Mouse (Mus musculus): Measurements from ENCODE around the gene Pi16.
A peak's percentile ranks its signal among the peaks of the same experiment; 100 is the strongest.

Pi16 gene

GRCm38 (mm10) chr17:29356882-29357281, 39.4 kb downstream of the Pi16 start:
- no peak for DNase-seq (ENCODE audit: low spot score in 2 of 2)

- DNase-seq (ENCODE audit: low spot score in 2 of 2), result no peak
Measured at GRCm38 (mm10) chr17:29358928-29359327, 41.4 kb downstream of the Pi16 start.

- DNase-seq (ENCODE audit: low spot score in 2 of 2), result no peak
Measured at GRCm38 (mm10) chr17:29360761-29361221, 43.3 kb downstream of the Pi16 start, which contains the start of gene Fgd2. Gene Fgd2 (plus strand): TSS chr17:29360914.

GRCm38 (mm10) chr17:29361982-29362691, 44.7 kb downstream of the Pi16 start:
- DNase-seq (ENCODE audit: low spot score in 2 of 2), result no peak

GRCm38 (mm10) chr17:29363109-29363508, 45.6 kb downstream of the Pi16 start:
- no peak for DNase-seq (ENCODE audit: low spot score in 2 of 2)

- DNase-seq (ENCODE audit: low spot score in 2 of 2), result no peak
Measured at GRCm38 (mm10) chr17:29365105-29365621, 47.7 kb downstream of the Pi16 start.

- DNase-seq (ENCODE audit: low spot score in 2 of 2), result no peak
Measured at GRCm38 (mm10) chr17:29368726-29369125, 51.2 kb downstream of the Pi16 start.

GRCm38 (mm10) chr17:29370984-29371723, 53.7 kb downstream of the Pi16 start:
- DNase-seq (ENCODE audit: low spot score in 2 of 2), result peak in 1 of 2 experiments; percentile 94

GRCm38 (mm10) chr17:29375871-29376270, 58.4 kb downstream of the Pi16 start:
- DNase-seq (ENCODE audit: low spot score in 2 of 2), result no peak

- DNase-seq (ENCODE audit: low spot score in 2 of 2), result no peak
Measured at GRCm38 (mm10) chr17:29378056-29378455, 60.6 kb downstream of the Pi16 start.
